Mouse (Mus musculus) midbrain, embryonic 14.5 days (tissue): ENCODE data around the gene Ccdc50. TPM values are rescaled to one million over a fixed set of nuclear protein-coding genes. Genes with fewer than 3 reads are reported as not detected.

ENCODE experiments used
- ATAC-seq: fragments of 200-750 bp; cut with Nextera tagmentation; 2 replicates; pipeline ENCODE4 v1.8.0; 2017; ENCODE audit warnings: moderate number of reproducible peaks, moderate library complexity; ENCODE audit not compliant: low FRiP score, low TSS enrichment
- DNase-seq: peaks from one replicate; pipeline ENCODE4 v3.0.0-alpha.2; 2015
- H3K27ac ChIP-seq: fragments of 300-500 bp; sonication (generic); replicated peaks from 2 replicates; pipeline ENCODE4 v1.5.1; 2014; ENCODE audit warnings: mild to moderate bottlenecking, low read depth, low read length, moderate library complexity
- H3K27me3 ChIP-seq: fragments of 300-500 bp; sonication (generic); 2 replicates; pipeline ENCODE4 v1.6.1; 2014; ENCODE audit warnings: low read length, control low read depth, mixed read lengths; ENCODE audit not compliant: control insufficient read depth, insufficient read depth
- H3K36me3 ChIP-seq: fragments of 300-500 bp; sonication (generic); 2 replicates; pipeline ENCODE4 v1.6.1; 2014; ENCODE audit warnings: low read length, control low read depth; ENCODE audit not compliant: control insufficient read depth, insufficient read depth
- H3K4me1 ChIP-seq: fragments of 300-500 bp; sonication (generic); 2 replicates; pipeline ENCODE4 v1.6.1; 2014; ENCODE audit warnings: mild to moderate bottlenecking, antibody characterized with exemption, low read length, control low read depth; ENCODE audit not compliant: control insufficient read depth, insufficient read depth
- H3K4me2 ChIP-seq: fragments of 300-500 bp; sonication (generic); 2 replicates; pipeline ENCODE4 v1.6.1; 2014; ENCODE audit warnings: mild to moderate bottlenecking, low read length, moderate library complexity
- H3K4me3 ChIP-seq: fragments of 300-500 bp; sonication (generic); replicated peaks from 2 replicates; pipeline ENCODE4 v1.5.1; 2014; ENCODE audit warnings: low read depth, low read length
- H3K9ac ChIP-seq: fragments of 300-500 bp; sonication (generic); replicated peaks from 2 replicates; pipeline ENCODE4 v1.6.1; 2014; ENCODE audit warnings: mild to moderate bottlenecking, low read length, moderate library complexity
- H3K9me3 ChIP-seq: fragments of 300-500 bp; sonication (generic); 2 replicates; pipeline ENCODE4 v1.6.1; 2016; ENCODE audit warnings: low read length, control low read depth, mixed read lengths; ENCODE audit not compliant: control insufficient read depth
- WGBS: fragments of 180-500 bp; shearing (Covaris S2); extraction: QIAGEN DNeasy Blood & Tissue Kit; methylation state at CpG from one replicate; pipeline ENCODE4 v1.1.7; 2014; 5-methylcytosine and 5-hydroxymethylcytosine counted together
- polyA plus RNA-seq: library from polyadenylated mRNA; unstranded; fragments of >200 nt; fragmentation: Nextera tagmentation; extraction: Ambion mirVana; gene quantifications from 2 replicates; pipeline ENCODE4 v1.2.1, GENCODE M21; 2014

Gene Ccdc50
- polyA plus RNA-seq, 1 experiment from 2014 or later, result 74.2 TPM

GRCm38 (mm10) chr16:27453823-27454222 is 65.2 kb downstream of the Ccdc50 start:
- peaks cover 12% of the 10 kb centered on the region for H3K36me3 ChIP-seq
- no peaks in the 10 kb centered on the region for H3K27me3 ChIP-seq
- no peak for ATAC-seq
- no peaks in the 10 kb centered on the region for H3K9me3 ChIP-seq
- 78% methylated on average over 2 of the region's 2 CpGs for WGBS
- H3K27ac ChIP-seq, result no peak overlapping the region
- DNase-seq, result no peak
- H3K4me2 ChIP-seq, result no peak overlapping the region
- H3K9ac ChIP-seq, result no peak overlapping the region
- no peaks in the 10 kb centered on the region for H3K4me1 ChIP-seq
- H3K4me3 ChIP-seq, result no peak overlapping the region

GRCm38 (mm10) chr16:27457273-27457672 is 68.6 kb downstream of the Ccdc50 start:
- Histone ChIP-seq H3K36me3 (no peaks in the 10 kb centered on the region), H3K27ac (no peak overlapping the region), H3K4me3 (no peak overlapping the region), H3K4me1 (no peaks in the 10 kb centered on the region), H3K27me3 (no peaks in the 10 kb centered on the region), H3K9me3 (no peaks in the 10 kb centered on the region), H3K9ac (no peak overlapping the region), H3K4me2 (no peak overlapping the region)
- DNase-seq, result peak; percentile 89
- WGBS, result 19% methylated on average over 4 of the region's 4 CpGs
- ATAC-seq, result peak; percentile 75; the same call in 1 of the 2 replicates

- ATAC-seq (no peak), DNase-seq (peak; percentile 85)
- Histone ChIP-seq H3K4me1 (no peaks in the 10 kb centered on the region), H3K4me3 (no peak overlapping the region), H3K27ac (no peak overlapping the region), H3K4me2 (no peak overlapping the region), H3K27me3 (no peaks in the 10 kb centered on the region), H3K9ac (no peak overlapping the region), H3K9me3 (no peaks in the 10 kb centered on the region), H3K36me3 (no peaks in the 10 kb centered on the region)
- WGBS, result 25% methylated on average over 5 of the region's 5 CpGs
These were observed 80.1 kb downstream of the Ccdc50 start for GRCm38 (mm10) chr16:27468731-27469130.

GRCm38 (mm10) chr16:27471389-27471788 is 82.7 kb downstream of the Ccdc50 start:
- no peaks in the 10 kb centered on the region for H3K27me3 ChIP-seq
- H3K4me3 ChIP-seq, result no peak overlapping the region
- WGBS, result 60% methylated on average over 6 of the region's 6 CpGs

GRCm38 (mm10) chr16:27483834-27484233 is 95.2 kb downstream of the Ccdc50 start:
- Histone ChIP-seq H3K4me3 (no peak overlapping the region), H3K9ac (no peak overlapping the region), H3K4me2 (no peak overlapping the region), H3K4me1 (no peaks in the 10 kb centered on the region), H3K27me3 (no peaks in the 10 kb centered on the region), H3K27ac (no peak overlapping the region), H3K36me3 (no peaks in the 10 kb centered on the region), H3K9me3 (no peaks in the 10 kb centered on the region)
- DNase-seq (peak; percentile 68), ATAC-seq (no peak)
- 45% methylated on average over 1 of the region's 1 CpGs for WGBS

More at GRCm38 (mm10) chr16:27471389-27471788, 82.7 kb downstream of the Ccdc50 start:
- H3K27ac ChIP-seq, result no peak overlapping the region
- H3K9ac ChIP-seq, result no peak overlapping the region
- H3K4me1 ChIP-seq, result no peaks in the 10 kb centered on the region
- peak; percentile 17 for DNase-seq
- H3K4me2 ChIP-seq, result no peak overlapping the region
- no peaks in the 10 kb centered on the region for H3K36me3 ChIP-seq
- H3K9me3 ChIP-seq, result no peaks in the 10 kb centered on the region
- ATAC-seq, result no peak

Other genes starting within 250 kb of the Ccdc50 start
- gene Ostn, start 81.4 kb upstream of the Ccdc50 start, polyA plus RNA-seq, result not detected in 2 replicates
- 0.43 and 0.90 TPM in 2 replicates for gene Uts2b, start 18.6 kb upstream of the Ccdc50 start, polyA plus RNA-seq